Mouse (Mus musculus) liver, embryonic 12.5 days (tissue): ENCODE data around the gene Arid3a. TPM values are rescaled to one million over a fixed set of nuclear protein-coding genes. Genes with fewer than 3 reads are reported as not detected.

Source experiments
- ATAC-seq: fragments of 200-750 bp; cut with Nextera tagmentation; 2 replicates; pipeline ENCODE4 v1.8.0; 2017; ENCODE audit warnings: moderate number of reproducible peaks, mild to moderate bottlenecking, moderate library complexity
- H3K27ac ChIP-seq: fragments of 300-500 bp; sonication (generic); 2 replicates; pipeline ENCODE4 v1.5.1; 2016; ENCODE audit warnings: mild to moderate bottlenecking
- H3K27me3 ChIP-seq: fragments of 300-500 bp; sonication (generic); replicated peaks from 2 replicates; pipeline ENCODE4 v1.6.1; 2016; ENCODE audit warnings: mild to moderate bottlenecking, moderate library complexity
- H3K36me3 ChIP-seq: fragments of 300-500 bp; sonication (generic); 2 replicates; pipeline ENCODE4 v1.6.1; 2016; ENCODE audit warnings: mild to moderate bottlenecking, moderate library complexity
- H3K4me1 ChIP-seq: fragments of 300-500 bp; sonication (generic); 2 replicates; pipeline ENCODE4 v1.6.1; 2016
- H3K4me2 ChIP-seq: fragments of 300-500 bp; sonication (generic); 2 replicates; pipeline ENCODE4 v1.6.1; 2016; ENCODE audit warnings: mild to moderate bottlenecking, moderate library complexity
- H3K4me3 ChIP-seq: fragments of 300-500 bp; sonication (generic); 2 replicates; pipeline ENCODE4 v1.5.1; 2016; ENCODE audit warnings: mild to moderate bottlenecking, moderate library complexity
- H3K9ac ChIP-seq: fragments of 300-500 bp; sonication (generic); 2 replicates; pipeline ENCODE4 v1.6.1; 2016; ENCODE audit warnings: mild to moderate bottlenecking, moderate library complexity
- H3K9me3 ChIP-seq: fragments of 300-500 bp; sonication (generic); replicated peaks from 2 replicates; pipeline ENCODE4 v1.6.1; 2016; ENCODE audit warnings: mild to moderate bottlenecking, moderate library complexity
- WGBS: fragments of 180-500 bp; shearing (Covaris S2); methylation state at CpG from one replicate; pipeline ENCODE4 v1.1.7; 2016; ENCODE audit not compliant: insufficient replicate concordance; 5-methylcytosine and 5-hydroxymethylcytosine counted together
- polyA plus RNA-seq: library from polyadenylated mRNA; unstranded; fragments of >200 nt; fragmentation: Nextera tagmentation; extraction: Ambion mirVana; gene quantifications from 2 replicates; pipeline ENCODE4 v1.2.1, GENCODE M21; 2016

Gene Arid3a
- polyA plus RNA-seq, 1 experiment from 2014 or later = 6.4 TPM

- no peak overlapping the region for H3K27ac ChIP-seq
- H3K4me2 ChIP-seq = 0 out of 2 replicates have a peak overlapping the region, but pooled peaks have one; percentile 96
- H3K9me3 ChIP-seq = no peaks in the 10 kb centered on the region
- no peak overlapping the region for H3K9ac ChIP-seq
- peaks cover 57% of the 10 kb centered on the region for H3K36me3 ChIP-seq
- WGBS = 84% methylated on average over 16 of the region's 16 CpGs
- H3K4me1 ChIP-seq = peaks cover 88% of the 10 kb centered on the region
- ATAC-seq = no peak
- H3K27me3 ChIP-seq = no peaks in the 10 kb centered on the region
- no peak overlapping the region for H3K4me3 ChIP-seq
Measured at GRCm38 (mm10) chr10:79930826-79931186, 4.0 kb downstream of the Arid3a start.

- no peak overlapping the region for H3K9ac ChIP-seq
Measured at GRCm38 (mm10) chr10:79931797-79932196, 5.0 kb downstream of the Arid3a start.

GRCm38 (mm10) chr10:79932736-79933135 lies 5.9 kb downstream of the Arid3a start:
- peak overlapping the region; percentile 18; the same call in 1 of the 2 replicates for H3K27ac ChIP-seq
- no peaks in the 10 kb centered on the region for H3K27me3 ChIP-seq
- peaks cover 73% of the 10 kb centered on the region for H3K36me3 ChIP-seq
- H3K4me1 ChIP-seq = peaks cover 98% of the 10 kb centered on the region
- no peak overlapping the region for H3K4me3 ChIP-seq
- H3K4me2 ChIP-seq = peak overlapping the region; percentile 26; the same call in 1 of the 2 replicates
- no peak for ATAC-seq
- H3K9me3 ChIP-seq = no peaks in the 10 kb centered on the region
- no peak overlapping the region for H3K9ac ChIP-seq
- WGBS = 55% methylated on average over 8 of the region's 8 CpGs

More at GRCm38 (mm10) chr10:79931797-79932196, 5.0 kb downstream of the Arid3a start:
- Histone ChIP-seq H3K36me3 (peaks cover 65% of the 10 kb centered on the region), H3K27me3 (no peaks in the 10 kb centered on the region), H3K4me3 (no peak overlapping the region), H3K4me1 (peaks cover 89% of the 10 kb centered on the region), H3K9me3 (no peaks in the 10 kb centered on the region), H3K27ac (no peak overlapping the region), H3K4me2 (0 out of 2 replicates have a peak overlapping the region, but pooled peaks have one; percentile 2)
- WGBS = 75% methylated on average over 9 of the region's 9 CpGs
- no peak for ATAC-seq

GRCm38 (mm10) chr10:79933145-79933679 lies 6.4 kb downstream of the Arid3a start:
- peaks cover 78% of the 10 kb centered on the region for H3K36me3 ChIP-seq

GRCm38 (mm10) chr10:79933861-79934260 lies 7.0 kb downstream of the Arid3a start:
- Histone ChIP-seq H3K27me3 (no peaks in the 10 kb centered on the region), H3K36me3 (peaks cover 82% of the 10 kb centered on the region), H3K4me3 (no peak overlapping the region), H3K9me3 (no peaks in the 10 kb centered on the region), H3K27ac (0 out of 2 replicates have a peak overlapping the region, but pooled peaks have one; percentile 18), H3K9ac (0 out of 2 replicates have a peak overlapping the region, but pooled peaks have one; percentile 4), H3K4me1 (peaks cover 98% of the 10 kb centered on the region), H3K4me2 (0 out of 2 replicates have a peak overlapping the region, but pooled peaks have one; percentile 6)
- WGBS = 72% methylated on average over 6 of the region's 6 CpGs
- ATAC-seq = no peak

More at GRCm38 (mm10) chr10:79933145-79933679, 6.4 kb downstream of the Arid3a start:
- H3K4me2 ChIP-seq = 0 out of 2 replicates have a peak overlapping the region, but pooled peaks have one; percentile 26
- H3K4me3 ChIP-seq = no peak overlapping the region
- no peaks in the 10 kb centered on the region for H3K9me3 ChIP-seq
- ATAC-seq = no peak
- 0 out of 2 replicates have a peak overlapping the region, but pooled peaks have one; percentile 4 for H3K9ac ChIP-seq
- H3K27me3 ChIP-seq = no peaks in the 10 kb centered on the region
- 69% methylated on average over 9 of the region's 9 CpGs for WGBS
- H3K27ac ChIP-seq = 0 out of 2 replicates have a peak overlapping the region, but pooled peaks have one; percentile 18
- H3K4me1 ChIP-seq = peaks cover 98% of the 10 kb centered on the region

GRCm38 (mm10) chr10:79934272-79934721 lies 7.5 kb downstream of the Arid3a start:
- ATAC-seq = no peak
- Histone ChIP-seq H3K9me3 (no peaks in the 10 kb centered on the region), H3K9ac (no peak overlapping the region), H3K27ac (peak overlapping the region; percentile 29; the same call in 1 of the 2 replicates), H3K4me1 (peaks cover 98% of the 10 kb centered on the region), H3K36me3 (peaks cover 83% of the 10 kb centered on the region), H3K4me2 (peak overlapping the region; percentile 6; the same call in 1 of the 2 replicates), H3K27me3 (no peaks in the 10 kb centered on the region), H3K4me3 (no peak overlapping the region)
- 65% methylated on average over 13 of the region's 13 CpGs for WGBS

- no peaks in the 10 kb centered on the region for H3K9me3 ChIP-seq
- no peak for ATAC-seq
- H3K4me3 ChIP-seq = no peak overlapping the region
- no peaks in the 10 kb centered on the region for H3K27me3 ChIP-seq
- peaks cover 84% of the 10 kb centered on the region for H3K36me3 ChIP-seq
- 86% methylated on average over 16 of the region's 16 CpGs for WGBS
- peaks cover 98% of the 10 kb centered on the region for H3K4me1 ChIP-seq
- no peak overlapping the region for H3K4me2 ChIP-seq
- 0 out of 2 replicates have a peak overlapping the region, but pooled peaks have one; percentile 29 for H3K27ac ChIP-seq
- H3K9ac ChIP-seq = no peak overlapping the region
Measured at GRCm38 (mm10) chr10:79934794-79935569, 8.1 kb downstream of the Arid3a start.

GRCm38 (mm10) chr10:79936284-79936910 lies 9.6 kb downstream of the Arid3a start:
- H3K4me2 ChIP-seq = peak overlapping the region; percentile 9; the same call in 1 of the 2 replicates
- H3K27ac ChIP-seq = peak overlapping the region; percentile 71
- no peak overlapping the region for H3K4me3 ChIP-seq
- H3K36me3 ChIP-seq = peaks cover 79% of the 10 kb centered on the region
- WGBS = 63% methylated on average over 10 of the region's 10 CpGs
- H3K9me3 ChIP-seq = no peaks in the 10 kb centered on the region
- H3K9ac ChIP-seq = no peak overlapping the region
- H3K4me1 ChIP-seq = peaks cover 92% of the 10 kb centered on the region
- no peak for ATAC-seq
- no peaks in the 10 kb centered on the region for H3K27me3 ChIP-seq

- Histone ChIP-seq H3K4me3 (no peak overlapping the region), H3K9ac (no peak overlapping the region), H3K27ac (peak overlapping the region; percentile 71), H3K9me3 (no peaks in the 10 kb centered on the region), H3K27me3 (no peaks in the 10 kb centered on the region), H3K36me3 (peaks cover 79% of the 10 kb centered on the region), H3K4me2 (peak overlapping the region; percentile 9), H3K4me1 (peaks cover 92% of the 10 kb centered on the region)
- ATAC-seq = 0 out of 2 replicates have a peak, but pooled peaks have one; percentile 5
- WGBS = 72% methylated on average over 27 of the region's 27 CpGs
Measured at GRCm38 (mm10) chr10:79936911-79937441, 10.1 kb downstream of the Arid3a start.

GRCm38 (mm10) chr10:79937775-79938526 lies 11.1 kb downstream of the Arid3a start:
- Histone ChIP-seq H3K4me2 (peak overlapping the region; percentile 15; the same call in 1 of the 2 replicates), H3K4me1 (peaks cover 90% of the 10 kb centered on the region), H3K27ac (peak overlapping the region; percentile 71), H3K9ac (no peak overlapping the region), H3K36me3 (peaks cover 73% of the 10 kb centered on the region), H3K4me3 (no peak overlapping the region), H3K27me3 (no peaks in the 10 kb centered on the region), H3K9me3 (no peaks in the 10 kb centered on the region)
- peak; percentile 44 for ATAC-seq
- 70% methylated on average over 11 of the region's 11 CpGs for WGBS

GRCm38 (mm10) chr10:79940749-79941148 lies 13.9 kb downstream of the Arid3a start:
- Histone ChIP-seq H3K4me1 (peaks cover 90% of the 10 kb centered on the region), H3K27me3 (no peaks in the 10 kb centered on the region), H3K4me3 (no peak overlapping the region), H3K27ac (peak overlapping the region; percentile 10; the same call in 1 of the 2 replicates), H3K9ac (no peak overlapping the region), H3K9me3 (no peaks in the 10 kb centered on the region), H3K36me3 (peaks cover 55% of the 10 kb centered on the region), H3K4me2 (no peak overlapping the region)
- ATAC-seq = no peak
- WGBS = 32% methylated on average over 7 of the region's 7 CpGs
